ENCODE assay signal across 15 mouse cellular contexts in genomic region chr10:119111886-119112285, GRCm38 (mm10).
DNase-seq lines count a peak whose midpoint lies in the region; ATAC-seq and TF ChIP-seq lines count a peak whose summit lies in the region.
"Had no signal": no experiment of that assay in that cellular context is flagged by ENCODE, and none has a peak within 500 bp of the region (broad histone marks: within the 10 kb centered on the region; RNA-seq: fewer than 3 reads in every experiment).

No protein-coding gene starts in this region.

- H3K9me3 ChIP-seq in liver, postnatal 0 days (ENCODE audit: low read length) = no peaks in the 10 kb centered on the region
- H3K9me3 ChIP-seq in MEL (replicated peaks; ENCODE audit: insufficient read depth, low read length) = no peaks in the 10 kb centered on the region
- no peaks in the 10 kb centered on the region for H3K9me3 ChIP-seq in liver, embryonic 13.5 days (replicated peaks)
- H3K9me3 ChIP-seq: midbrain, embryonic 15.5 days had no signal

- H3K4me2 ChIP-seq in liver, postnatal 0 days (ENCODE audit: low read depth, low read length) = no peak overlapping the region
- H3K4me2 ChIP-seq in liver, embryonic 13.5 days = no peak overlapping the region
- H3K4me2 ChIP-seq: midbrain, embryonic 15.5 days had no signal

- H3K79me2 ChIP-seq in MEL (ENCODE audit: control insufficient read depth, insufficient read depth, low read length, poor library complexity) = no peaks in the 10 kb centered on the region

- ATAC-seq in liver, postnatal 0 days = no peak
- peak; percentile 71 for ATAC-seq in liver, embryonic 13.5 days (ENCODE audit: low read depth)
- ATAC-seq: hindbrain, embryonic 16.5 days; lung, postnatal 0 days; midbrain, embryonic 15.5 days had no signal

- DNase-seq in liver = peak; percentile 70
- no peak for DNase-seq in liver, postnatal 0 days
- DNase-seq in 416B (ENCODE audit: low read depth) = peak; percentile 81
- peak; percentile 56 for DNase-seq in MEL (ENCODE audit: low read depth, low spot score)
- DNase-seq in liver, embryonic 13.5 days = peak; percentile 64
- no peak for DNase-seq in spleen, postnatal 10 days (ENCODE audit: low spot score in 2 of 2)
- DNase-seq in embryo, embryonic 9.5 days (ENCODE audit: extremely low spot score) = no peak
- DNase-seq in ovary, postnatal 10 days (ENCODE audit: low spot score) = no peak
- DNase-seq: cerebellum, adult 11 months; gastrocnemius, postnatal 25 days; heart, postnatal 14 days; kidney, adult 2 months had no signal

- no peaks in the 10 kb centered on the region for H3K36me3 ChIP-seq in liver, postnatal 0 days (replicated peaks; ENCODE audit: insufficient read depth, low read length)
- H3K36me3 ChIP-seq in MEL (ENCODE audit: control insufficient read depth in 1 of 2, insufficient read depth in 2 of 2, low read length in 2 of 2) = no peaks in the 10 kb centered on the region
- no peaks in the 10 kb centered on the region for H3K36me3 ChIP-seq in liver, embryonic 13.5 days
- H3K36me3 ChIP-seq: midbrain, embryonic 15.5 days had no signal

- no peak overlapping the region for H3K27ac ChIP-seq in liver, postnatal 0 days (ENCODE audit: low read depth)
- H3K27ac ChIP-seq in MEL (ENCODE audit: control insufficient read depth, low read depth, low read length) = no peak overlapping the region
- H3K27ac ChIP-seq in liver, embryonic 13.5 days = peak overlapping the region; percentile 39; the same call in 1 of the 2 replicates

- TF ChIP-seq POLR2A in MEL (IDR thresholded peaks at IDR 0.05; ENCODE audit: control insufficient read depth in 1 of 2, insufficient read depth in 1 of 2, low read depth in 1 of 2, low read length in 2 of 2, poor library complexity in 1 of 2) = no peak

- no peak for TF ChIP-seq RAD21 in MEL (IDR thresholded peaks at IDR 0.05; ENCODE audit: low read depth, low read length)

- H3K4me1 ChIP-seq in liver, postnatal 0 days (ENCODE audit: insufficient read depth) = 0 out of 2 replicates have a peak, but pooled peaks cover 9% of the 10 kb centered on the region
- no peaks in the 10 kb centered on the region; a peak in 1 of 4 replicates for H3K4me1 ChIP-seq in MEL (ENCODE audit: control insufficient read depth in 1 of 2, insufficient read depth in 2 of 2, low read length in 2 of 2)
- H3K4me1 ChIP-seq in liver, embryonic 13.5 days (replicated peaks) = peaks cover 40% of the 10 kb centered on the region

- H3K9ac ChIP-seq in liver, postnatal 0 days (replicated peaks) = no peak overlapping the region
- H3K9ac ChIP-seq in MEL (ENCODE audit: control insufficient read depth, low read depth, low read length, poor library complexity, severe bottlenecking) = no peak overlapping the region
- no peak overlapping the region for H3K9ac ChIP-seq in liver, embryonic 13.5 days
- H3K9ac ChIP-seq: midbrain, embryonic 15.5 days had no signal

- no peak for TF ChIP-seq EP300 in liver, postnatal 0 days (IDR thresholded peaks at IDR 0.05; ENCODE audit: low read depth)
- TF ChIP-seq EP300 in MEL (IDR thresholded peaks at IDR 0.05; ENCODE audit: low read depth in 1 of 2, low read length in 2 of 2) = no peak

- no peak overlapping the region for H3K4me3 ChIP-seq in liver, postnatal 0 days (ENCODE audit: low read depth, low read length)
- H3K4me3 ChIP-seq in MEL (ENCODE audit: control insufficient read depth in 1 of 2, insufficient read depth in 1 of 2, low read depth in 2 of 2, low read length in 2 of 2) = no peak overlapping the region
- no peak overlapping the region for H3K4me3 ChIP-seq in liver, embryonic 13.5 days (replicated peaks)
- H3K4me3 ChIP-seq: midbrain, embryonic 15.5 days had no signal

- WGBS in liver, postnatal 0 days (ENCODE audit: insufficient replicate concordance) = 66% methylated on average over 2 of the region's 2 CpGs
- WGBS in liver, embryonic 13.5 days (ENCODE audit: insufficient replicate concordance) = 61% methylated on average over 2 of the region's 2 CpGs

- H3K27me3 ChIP-seq in liver, postnatal 0 days (ENCODE audit: insufficient read depth, low read length) = no peaks in the 10 kb centered on the region
- H3K27me3 ChIP-seq in MEL (ENCODE audit: control insufficient read depth in 1 of 2, insufficient read depth in 2 of 2, low read length in 2 of 2) = no peaks in the 10 kb centered on the region
- no peaks in the 10 kb centered on the region for H3K27me3 ChIP-seq in liver, embryonic 13.5 days
- H3K27me3 ChIP-seq: midbrain, embryonic 15.5 days had no signal

- no peak for TF ChIP-seq CTCF in liver, postnatal 0 days (IDR thresholded peaks at IDR 0.05; ENCODE audit: low read depth)
- TF ChIP-seq CTCF in MEL (IDR thresholded peaks at IDR 0.05 in 2 of 3, conservative IDR thresholded peaks at IDR 0.05 in 1 of 3; ENCODE audit: control insufficient read depth in 1 of 3, insufficient read depth in 1 of 3, low read depth in 2 of 3, low read length in 3 of 3, poor library complexity in 1 of 3, severe bottlenecking in 1 of 3) = no peak

TF ChIP-seq in MEL, 35 proteins besides CTCF, POLR2A, EP300 and RAD21:
- no peak for TF ChIP-seq TBP (IDR thresholded peaks at IDR 0.05; ENCODE audit: low read depth, low read length)
- 0 out of 2 replicates have a peak, but pooled peaks have one; percentile 29 for TF ChIP-seq ETS1 (IDR thresholded peaks at IDR 0.05; ENCODE audit: low read depth, low read length)

Comparison
In these comparisons a context has a peak if more than half of its experiments do, and no peak if none do; other contexts are left out.
1. DNase-seq: peak in liver (single experiment), 416B (single experiment), MEL (single experiment) and liver, embryonic 13.5 days (single experiment); none in liver, postnatal 0 days (single experiment), spleen, postnatal 10 days (0 of 2), embryo, embryonic 9.5 days (single experiment) and ovary, postnatal 10 days (single experiment).